Mouse (Mus musculus): Measurements from ENCODE around the gene Sdc1.

GRCm38 (mm10) chr12:8762667-8763066 is 8.5 kb upstream of the Sdc1 start:
- TF ChIP-seq POLR2A (IDR thresholded peaks at IDR 0.05; ENCODE audit: borderline replicate concordance, extremely low read depth, low read depth, low read length) = no peak
- TF ChIP-seq CTCF (IDR thresholded peaks at IDR 0.05; ENCODE audit: insufficient read depth, low read length) = peak; percentile 58

All from lung, adult 2 months (tissue).